Mouse (Mus musculus): ENCODE data around the gene Oaz2.

DNA sequence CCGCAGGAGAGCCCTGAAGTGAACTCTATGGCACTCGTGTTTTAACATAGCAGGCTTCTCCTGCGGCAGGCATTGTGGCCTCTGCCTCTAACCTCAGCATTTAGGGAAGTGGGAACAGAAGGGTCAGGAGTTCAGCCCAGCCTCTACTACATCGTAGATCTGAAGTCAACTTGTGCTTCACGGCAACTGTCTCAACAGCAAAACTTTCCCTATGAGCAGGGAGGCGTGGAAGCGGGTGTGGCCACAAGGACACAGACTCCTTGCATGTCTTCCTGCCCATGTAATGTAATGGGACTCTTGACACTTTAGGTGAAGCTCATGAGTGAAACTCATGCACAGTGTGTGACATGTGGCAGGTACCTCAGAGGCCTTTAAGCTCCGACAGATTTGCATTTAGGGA lies 12.3 kb upstream of the Oaz2 start:
- TF ChIP-seq CTCF (IDR thresholded peaks at IDR 0.05; ENCODE audit: low read depth, low read length) (no peak), POLR2A (IDR thresholded peaks at IDR 0.05; ENCODE audit: borderline replicate concordance, low read depth, low read length) (no peak)
